Mouse (Mus musculus) MEL (cell line): Measurements from ENCODE around the gene Higd1c. TPM values are rescaled to one million over a fixed set of nuclear protein-coding genes. Genes with fewer than 3 reads are reported as not detected.
A peak's percentile ranks its signal among the peaks of the same experiment; 100 is the strongest.

Source experiments
- DNase-seq: peaks from one replicate; pipeline ENCODE4 v3.0.0; 2011; ENCODE audit warnings: low read depth, low spot score
- H3K27ac ChIP-seq: 2 replicates; pipeline ENCODE4 v1.5.1; 2012; ENCODE audit warnings: low read depth, mild to moderate bottlenecking, control low read depth, low read length, moderate library complexity; ENCODE audit not compliant: control insufficient read depth
- H3K27me3 ChIP-seq, 2 experiments: fragments of 150-350 bp in 1 of 2; sonication (generic) in 1 of 2; 2 replicates each; pipeline ENCODE4 v1.6.1; 2012; ENCODE audit warnings: low read length in 2 of 2, mild to moderate bottlenecking in 2 of 2, improper control_type of control experiment in 1 of 2, moderate library complexity in 1 of 2; ENCODE audit not compliant: insufficient read depth in 2 of 2, control insufficient read depth in 1 of 2
- H3K36me3 ChIP-seq, 2 experiments: 2 replicates each; pipeline ENCODE4 v1.6.1; 2012 to 2014; ENCODE audit warnings: low read length in 2 of 2, improper control_type of control experiment in 1 of 2, inconsistent platforms in 1 of 2, mild to moderate bottlenecking in 1 of 2; ENCODE audit not compliant: insufficient read depth in 2 of 2, control insufficient read depth in 1 of 2
- H3K4me1 ChIP-seq, 2 experiments: fragments of 150-350 bp in 1 of 2; sonication (generic) in 1 of 2; 2 replicates each; pipeline ENCODE4 v1.6.1; 2012; ENCODE audit warnings: low read length in 2 of 2, improper control_type of control experiment in 1 of 2, mild to moderate bottlenecking in 1 of 2; ENCODE audit not compliant: insufficient read depth in 2 of 2, control insufficient read depth in 1 of 2
- H3K4me3 ChIP-seq, 2 experiments: fragments of 150-350 bp in 1 of 2; sonication (generic) in 1 of 2; 2 replicates each; pipeline ENCODE4 v1.5.1; 2012; ENCODE audit warnings: low read depth in 2 of 2, low read length in 2 of 2, mild to moderate bottlenecking in 2 of 2, moderate library complexity in 2 of 2, control low read depth in 1 of 2, improper control_type of control experiment in 1 of 2; ENCODE audit not compliant: control insufficient read depth in 1 of 2, insufficient read depth in 1 of 2
- H3K79me2 ChIP-seq: 2 replicates; pipeline ENCODE4 v1.6.1; 2012; ENCODE audit warnings: mild to moderate bottlenecking, low read length, moderate library complexity; ENCODE audit not compliant: control insufficient read depth, poor library complexity, insufficient read depth
- H3K9ac ChIP-seq: 2 replicates; pipeline ENCODE4 v1.6.1; 2012; ENCODE audit warnings: low read depth, mild to moderate bottlenecking, control low read depth, low read length, moderate library complexity; ENCODE audit not compliant: control insufficient read depth, poor library complexity, severe bottlenecking
- H3K9me3 ChIP-seq: fragments of 150-350 bp; sonication (generic); replicated peaks from 2 replicates; pipeline ENCODE4 v1.6.1; 2012; ENCODE audit warnings: mild to moderate bottlenecking, low read length, improper control_type of control experiment, moderate library complexity; ENCODE audit not compliant: insufficient read depth
- BHLHE40 ChIP-seq: IDR thresholded peaks from 2 replicates; pipeline ENCODE4 v1.6.1; 2012; ENCODE audit warnings: low read depth, mild to moderate bottlenecking, inconsistent platforms, low read length, improper control_type of control experiment, borderline replicate concordance
- CHD1 ChIP-seq: IDR thresholded peaks from 2 replicates; pipeline ENCODE4 v1.6.1; 2012; ENCODE audit warnings: low read depth, mild to moderate bottlenecking, inconsistent platforms, low read length, improper control_type of control experiment
- CHD2 ChIP-seq: IDR thresholded peaks from 2 replicates; pipeline ENCODE4 v1.6.1; 2011; ENCODE audit warnings: low read length, improper control_type of control experiment
- CTCF ChIP-seq, 3 experiments: IDR thresholded peaks in 2 of 3; conservative IDR thresholded peaks in 1 of 3; 2 replicates each; pipeline ENCODE4 v1.5.1; 2011 to 2012; ENCODE audit warnings: low read length in 3 of 3, low read depth in 2 of 3, mild to moderate bottlenecking in 2 of 3, improper control_type of control experiment in 1 of 3, inconsistent platforms in 1 of 3, mixed read lengths in 1 of 3, moderate library complexity in 1 of 3; ENCODE audit not compliant: control insufficient read depth in 1 of 3, insufficient read depth in 1 of 3, poor library complexity in 1 of 3, severe bottlenecking in 1 of 3
- E2F4 ChIP-seq: IDR thresholded peaks from 2 replicates; pipeline ENCODE4 v1.6.1; 2011; ENCODE audit warnings: low read depth, low read length, improper control_type of control experiment, borderline replicate concordance
- ELF1 ChIP-seq: IDR thresholded peaks from 2 replicates; pipeline ENCODE4 v1.6.1; 2014; ENCODE audit warnings: low read depth, mild to moderate bottlenecking, inconsistent platforms, low read length, improper control_type of control experiment, moderate library complexity
- GABPA ChIP-seq: IDR thresholded peaks from 2 replicates; pipeline ENCODE4 v1.6.1; 2012; ENCODE audit warnings: low read depth, mild to moderate bottlenecking, inconsistent platforms, low read length, improper control_type of control experiment, moderate library complexity
- HCFC1 ChIP-seq: IDR thresholded peaks from 2 replicates; pipeline ENCODE4 v1.6.1; 2012; ENCODE audit warnings: low read depth, mild to moderate bottlenecking, inconsistent platforms, low read length, improper control_type of control experiment, moderate library complexity
- MAFK ChIP-seq: IDR thresholded peaks from 2 replicates; pipeline ENCODE4 v1.6.1; 2011; ENCODE audit warnings: low read depth, mild to moderate bottlenecking, low read length, improper control_type of control experiment, borderline replicate concordance
- MAX ChIP-seq: IDR thresholded peaks from 2 replicates; pipeline ENCODE4 v1.6.1; 2011; ENCODE audit warnings: low read length, improper control_type of control experiment
- MEF2A ChIP-seq: IDR thresholded peaks from 2 replicates; pipeline ENCODE4 v1.6.1; 2014; ENCODE audit warnings: low read depth, mild to moderate bottlenecking, inconsistent platforms, low read length, improper control_type of control experiment; ENCODE audit not compliant: poor library complexity, insufficient replicate concordance, severe bottlenecking; ENCODE audit errors: extremely low read depth
- MYB ChIP-seq: IDR thresholded peaks from 2 replicates; pipeline ENCODE4 v1.6.1; 2011; ENCODE audit warnings: mild to moderate bottlenecking, low read depth, low read length, improper control_type of control experiment
- NRF1 ChIP-seq: IDR thresholded peaks from 2 replicates; pipeline ENCODE4 v1.6.1; 2014; ENCODE audit warnings: low read depth, mild to moderate bottlenecking, inconsistent platforms, low read length, improper control_type of control experiment, moderate library complexity; ENCODE audit not compliant: poor library complexity, insufficient read depth, severe bottlenecking
- POLR2A ChIP-seq, 2 experiments: IDR thresholded peaks; 2 replicates each; pipeline ENCODE4 v1.6.1; 2011 to 2012; ENCODE audit warnings: low read length in 2 of 2, mild to moderate bottlenecking in 2 of 2, control low read depth in 1 of 2, improper control_type of control experiment in 1 of 2, low read depth in 1 of 2, moderate library complexity in 1 of 2; ENCODE audit not compliant: control insufficient read depth in 1 of 2, insufficient read depth in 1 of 2, poor library complexity in 1 of 2
- RAD21 ChIP-seq: IDR thresholded peaks from 2 replicates; pipeline ENCODE4 v1.6.1; 2011; ENCODE audit warnings: mild to moderate bottlenecking, low read depth, low read length, improper control_type of control experiment
- SIN3A ChIP-seq: IDR thresholded peaks from 2 replicates; pipeline ENCODE4 v1.6.1; 2012; ENCODE audit warnings: low read length, improper control_type of control experiment, inconsistent platforms
- SMC3 ChIP-seq: IDR thresholded peaks from 2 replicates; pipeline ENCODE4 v1.6.1; 2011; ENCODE audit warnings: low read depth, low read length, improper control_type of control experiment
- USF1 ChIP-seq: IDR thresholded peaks from 2 replicates; pipeline ENCODE4 v1.6.1; 2014; ENCODE audit warnings: low read depth, mild to moderate bottlenecking, inconsistent platforms, low read length, improper control_type of control experiment, moderate library complexity
- ZC3H11A ChIP-seq: IDR thresholded peaks from 2 replicates; pipeline ENCODE4 v1.6.1; 2012; ENCODE audit warnings: low read depth, mild to moderate bottlenecking, inconsistent platforms, low read length, improper control_type of control experiment
- ZKSCAN1 ChIP-seq: IDR thresholded peaks from 2 replicates; pipeline ENCODE4 v1.6.1; 2012; ENCODE audit warnings: low read depth, mild to moderate bottlenecking, inconsistent platforms, low read length, improper control_type of control experiment, moderate library complexity
- ZMIZ1 ChIP-seq: IDR thresholded peaks from 2 replicates; pipeline ENCODE4 v1.6.1; 2012; ENCODE audit warnings: low read depth, mild to moderate bottlenecking, inconsistent platforms, low read length, improper control_type of control experiment, moderate library complexity
- ZNF384 ChIP-seq: IDR thresholded peaks from 2 replicates; pipeline ENCODE4 v1.6.1; 2012; ENCODE audit warnings: low read depth, mild to moderate bottlenecking, inconsistent platforms, low read length, improper control_type of control experiment
- polyA plus RNA-seq, 2 experiments: library from polyadenylated mRNA; stranded (reverse) in 1 of 2; unstranded in 1 of 2; fragments of >175 nt in 1 of 2; fragments of >200 nt in 1 of 2; gene quantifications; 2 replicates each; pipeline versions ENCODE4 v1.2.1 to v1.2.4; 2012; ENCODE audit warnings: low replicate concordance in 2 of 2, low read depth in 1 of 2; ENCODE audit not compliant: insufficient read length in 2 of 2, insufficient read depth in 1 of 2, missing spikeins in 1 of 2
- total RNA-seq: library from RNA; depleted of rRNA; stranded (reverse); fragments of 300-350 nt; gene quantifications from 2 replicates; pipeline ENCODE4 v1.2.3, GENCODE M21; 2012

Higd1c gene
- total and polyA plus RNA-seq, 3 experiments: not detected

- Histone ChIP-seq H3K9ac (no peak overlapping the region), H3K9me3 (no peaks in the 10 kb centered on the region), H3K27me3 (no peaks in the 10 kb centered on the region), H3K79me2 (no peaks in the 10 kb centered on the region), H3K4me1 (peaks cover 17 to 20% of the 10 kb centered on the region in 2 experiments)
- peak; percentile 19; the same call in 1 of the 2 replicates for TF ChIP-seq ZC3H11A
- peak; percentile 52 for TF ChIP-seq SMC3
- no peak for TF ChIP-seq MAX
- no peak for TF ChIP-seq ZMIZ1
- no peak for TF ChIP-seq ELF1
- TF ChIP-seq RAD21: peak; percentile 27
- TF ChIP-seq CTCF (IDR thresholded peaks at IDR 0.05 in 2 of 3, conservative IDR thresholded peaks at IDR 0.05 in 1 of 3; ENCODE audit: control insufficient read depth in 1 of 3, insufficient read depth in 1 of 3, low read depth in 2 of 3, low read length in 3 of 3, poor library complexity in 1 of 3, severe bottlenecking in 1 of 3): peak; percentile 23 to 52 (median 35)
- TF ChIP-seq, all 39 proteins: peak for 4
- no peak for DNase-seq
- Histone ChIP-seq H3K36me3 (peaks cover 22 to 35% of the 10 kb centered on the region in 2 experiments), H3K27ac (no peak overlapping the region), H3K4me3 (no peak overlapping the region)
Observed at GRCm38 (mm10) chr15:100395561-100395960, 31.2 kb downstream of the Higd1c start.

- DNase-seq: no peak
- Histone ChIP-seq H3K27ac (no peak overlapping the region), H3K27me3 (no peaks in the 10 kb centered on the region), H3K4me1 (peaks cover 2 to 3% of the 10 kb centered on the region in 2 experiments; a peak in 2 of 4 replicates), H3K4me3 (no peak overlapping the region), H3K79me2 (no peaks in the 10 kb centered on the region), H3K9ac (no peak overlapping the region), H3K36me3 (peaks cover 3 to 57% of the 10 kb centered on the region in 2 experiments), H3K9me3 (no peaks in the 10 kb centered on the region)
- TF ChIP-seq USF1 (no peak), CHD2 (no peak), HCFC1 (no peak), NRF1 (no peak), MAFK (no peak), ZMIZ1 (no peak), BHLHE40 (no peak), E2F4 (no peak), POLR2A (IDR thresholded peaks at IDR 0.05; ENCODE audit: control insufficient read depth in 1 of 2, insufficient read depth in 1 of 2, low read depth in 1 of 2, low read length in 2 of 2, poor library complexity in 1 of 2) (no peak), CHD1 (no peak), MEF2A (no peak), SIN3A (no peak), ZNF384 (no peak), ZKSCAN1 (no peak), MYB (no peak), GABPA (no peak)
Observed at GRCm38 (mm10) chr15:100400592-100401250, 36.4 kb downstream of the Higd1c start.
